ENCODE assay signal across 31 mouse cellular contexts in the genomic region with DNA sequence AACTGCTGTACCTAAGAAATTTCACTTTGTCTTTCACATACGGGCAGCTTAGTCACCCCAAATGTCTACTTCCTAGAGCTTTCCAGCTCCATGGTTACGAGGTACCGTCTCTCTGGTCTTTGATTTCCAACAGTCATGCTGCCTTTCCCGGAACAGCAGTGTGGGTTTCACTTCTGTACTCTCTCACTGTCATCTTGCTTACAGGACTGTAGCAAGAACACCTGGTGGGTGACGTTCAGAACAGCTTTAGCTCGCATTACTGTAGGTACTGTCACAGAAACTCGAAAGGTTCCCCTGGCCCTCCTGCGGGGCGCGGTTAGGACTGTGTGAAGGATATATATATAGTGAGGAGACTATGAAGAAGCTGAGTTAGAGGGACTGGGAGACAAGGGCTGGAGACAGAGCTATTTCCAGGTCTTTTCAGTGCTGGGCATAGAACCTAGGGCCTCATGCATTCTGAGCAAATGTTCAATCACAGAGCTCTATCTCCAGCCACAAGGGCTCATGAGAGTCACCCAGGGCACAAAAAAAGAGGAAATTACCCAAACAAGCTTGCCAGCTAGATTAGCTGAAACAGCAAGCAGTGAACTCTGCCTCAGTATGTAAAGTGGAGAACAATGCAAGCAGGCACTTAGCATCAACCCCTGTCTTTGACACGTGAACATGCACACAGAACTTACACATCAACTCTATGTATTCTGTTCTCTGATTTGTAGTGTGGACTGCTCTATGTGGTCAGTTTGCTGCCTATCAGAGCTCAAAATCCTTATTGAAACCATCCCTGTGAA. TPM values are rescaled to one million over a fixed set of nuclear protein-coding genes. Genes with fewer than 3 reads are reported as not detected.
A peak's percentile ranks its signal among the peaks of the same experiment; 100 is the strongest.
DNase-seq lines count a peak whose midpoint lies in the region; ATAC-seq and TF ChIP-seq lines count a peak whose summit lies in the region.
"Had no signal": no experiment of that assay in that cellular context is flagged by ENCODE, and none has a peak within 500 bp of the region (broad histone marks: within the 10 kb centered on the region; RNA-seq: fewer than 3 reads in every experiment).

No protein-coding gene starts in this region.

- H3K36me3 ChIP-seq in liver, embryonic 14.5 days (replicated peaks; ENCODE audit: control insufficient read depth, insufficient read depth, low read depth): peaks cover 50% of the 10 kb centered on the region
- peaks cover 44% of the 10 kb centered on the region for H3K36me3 ChIP-seq in liver, embryonic 11.5 days (ENCODE audit: control insufficient read depth, insufficient read depth, low read length)
- H3K36me3 ChIP-seq in MEL (ENCODE audit: control insufficient read depth in 1 of 2, insufficient read depth in 2 of 2, low read length in 2 of 2) (peaks cover 2 to 25% of the 10 kb centered on the region in 2 experiments), macrophage (ENCODE audit: inconsistent target) (peaks cover 30% of the 10 kb centered on the region)
- peaks cover 59% of the 10 kb centered on the region for H3K36me3 ChIP-seq in intestine, postnatal 0 days (ENCODE audit: control insufficient read depth, insufficient read depth)

- H3K27me3 ChIP-seq in liver, embryonic 14.5 days (ENCODE audit: control insufficient read depth, insufficient read depth, low read length): no peaks in the 10 kb centered on the region
- H3K27me3 ChIP-seq in liver, embryonic 11.5 days (replicated peaks; ENCODE audit: control insufficient read depth, insufficient read depth, low read length): no peaks in the 10 kb centered on the region
- no peaks in the 10 kb centered on the region for H3K27me3 ChIP-seq in MEL (ENCODE audit: control insufficient read depth in 1 of 2, insufficient read depth in 2 of 2, low read length in 2 of 2)
- no peaks in the 10 kb centered on the region for H3K27me3 ChIP-seq in intestine, postnatal 0 days (replicated peaks; ENCODE audit: control insufficient read depth, insufficient read depth, low read length)
- H3K27me3 ChIP-seq: embryonic facial prominence, embryonic 12.5 days; heart, embryonic 12.5 days; kidney, embryonic 15.5 days; limb, embryonic 15.5 days had no signal

- H3K9ac ChIP-seq in liver, embryonic 14.5 days (replicated peaks): no peak overlapping the region
- no peak overlapping the region for H3K9ac ChIP-seq in liver, embryonic 11.5 days (ENCODE audit: low read depth, low read length)
- H3K9ac ChIP-seq in MEL (ENCODE audit: control insufficient read depth, low read depth, low read length, poor library complexity, severe bottlenecking): no peak overlapping the region
- H3K9ac ChIP-seq in intestine, postnatal 0 days (ENCODE audit: low read depth, low read length): no peak overlapping the region
- H3K9ac ChIP-seq: embryonic facial prominence, embryonic 12.5 days; heart, embryonic 12.5 days; kidney, embryonic 15.5 days; limb, embryonic 15.5 days had no signal

- peak; percentile 7; the same call in 1 of the 2 replicates for ATAC-seq in liver, embryonic 14.5 days (ENCODE audit: insufficient read depth)
- no peak for ATAC-seq in liver, embryonic 11.5 days (replicated peaks; ENCODE audit: low FRiP score)
- ATAC-seq in erythroblast, adult 5-6 weeks (replicated peaks; ENCODE audit: low FRiP score, poor library complexity, severe bottlenecking): no peak
- ATAC-seq in intestine, postnatal 0 days: no peak
- ATAC-seq: CD4-positive, CD25-positive, alpha-beta regulatory T cell, adult 4 months; forebrain, embryonic 16.5 days; hindbrain, embryonic 16.5 days; intestine, embryonic 16.5 days; midbrain, embryonic 16.5 days had no signal

- WGBS in liver, embryonic 14.5 days (ENCODE audit: insufficient replicate concordance): 84% methylated on average over 11 of the region's 11 CpGs
- 91% methylated on average over 11 of the region's 11 CpGs for WGBS in liver, embryonic 11.5 days
- WGBS in macrophage (ENCODE audit: missing documents): 66% methylated on average over 11 of the region's 11 CpGs
- WGBS in intestine, postnatal 0 days: 85% methylated on average over 11 of the region's 11 CpGs

- no peak for TF ChIP-seq CTCF in liver, embryonic 14.5 days (IDR thresholded peaks at IDR 0.05; ENCODE audit: low read depth)
- no peak for TF ChIP-seq CTCF in MEL (IDR thresholded peaks at IDR 0.05 in 2 of 3, conservative IDR thresholded peaks at IDR 0.05 in 1 of 3; ENCODE audit: control insufficient read depth in 1 of 3, insufficient read depth in 1 of 3, low read depth in 2 of 3, low read length in 3 of 3, poor library complexity in 1 of 3, severe bottlenecking in 1 of 3)
- TF ChIP-seq CTCF in left cerebral cortex, adult 2 months (IDR thresholded peaks at IDR 0.05): no peak
- no peak for TF ChIP-seq CTCF in intestine, postnatal 0 days (IDR thresholded peaks at IDR 0.05; ENCODE audit: low read depth)

- TF ChIP-seq RAD21 in MEL (IDR thresholded peaks at IDR 0.05; ENCODE audit: low read depth, low read length): no peak

- TF ChIP-seq EP300 in liver, embryonic 14.5 days (IDR thresholded peaks at IDR 0.05; ENCODE audit: low read depth): no peak
- TF ChIP-seq EP300 in MEL (IDR thresholded peaks at IDR 0.05; ENCODE audit: low read depth in 1 of 2, low read length in 2 of 2): no peak

- no peaks in the 10 kb centered on the region for H3K9me3 ChIP-seq in liver, embryonic 14.5 days (ENCODE audit: control insufficient read depth, low read length)
- H3K9me3 ChIP-seq in liver, embryonic 11.5 days (ENCODE audit: control insufficient read depth, low read length): no peaks in the 10 kb centered on the region
- no peaks in the 10 kb centered on the region for H3K9me3 ChIP-seq in MEL (replicated peaks; ENCODE audit: insufficient read depth, low read length)
- H3K9me3 ChIP-seq in intestine, postnatal 0 days (ENCODE audit: control insufficient read depth): no peaks in the 10 kb centered on the region
- H3K9me3 ChIP-seq: embryonic facial prominence, embryonic 12.5 days; heart, embryonic 12.5 days; kidney, embryonic 15.5 days; limb, embryonic 10.5 days; limb, embryonic 15.5 days had no signal

- H3K27ac ChIP-seq in liver, embryonic 14.5 days: no peak overlapping the region
- no peak overlapping the region for H3K27ac ChIP-seq in liver, embryonic 11.5 days (ENCODE audit: low read depth, low read length)
- no peak overlapping the region for H3K27ac ChIP-seq in MEL (ENCODE audit: control insufficient read depth, low read depth, low read length)
- H3K27ac ChIP-seq in macrophage: peak overlapping the region; percentile 71
- H3K27ac ChIP-seq in left cerebral cortex, adult 2 months: no peak overlapping the region
- no peak overlapping the region for H3K27ac ChIP-seq in intestine, postnatal 0 days (ENCODE audit: low read depth, low read length)
- H3K27ac ChIP-seq: embryonic facial prominence, embryonic 12.5 days; gastrocnemius, adult 2 months; heart, adult 2 months; kidney, embryonic 15.5 days; limb, embryonic 10.5 days; limb, embryonic 15.5 days had no signal

- intact Hi-C loops in left cerebral cortex, adult 2 months (cut with DNase I): no loop called here

- H3K4me1 ChIP-seq in liver, embryonic 14.5 days (replicated peaks; ENCODE audit: control insufficient read depth in 2 of 2, insufficient read depth in 2 of 2, low read length in 1 of 2): no peaks in the 10 kb centered on the region
- no peaks in the 10 kb centered on the region for H3K4me1 ChIP-seq in liver, embryonic 11.5 days (replicated peaks; ENCODE audit: control insufficient read depth, insufficient read depth, low read length)
- no peaks in the 10 kb centered on the region for H3K4me1 ChIP-seq in MEL (ENCODE audit: control insufficient read depth in 1 of 2, insufficient read depth in 2 of 2, low read length in 2 of 2)
- H3K4me1 ChIP-seq in intestine, postnatal 0 days (replicated peaks; ENCODE audit: control insufficient read depth, insufficient read depth, low read length): no peaks in the 10 kb centered on the region
- H3K4me1 ChIP-seq: embryonic facial prominence, embryonic 12.5 days; kidney, embryonic 15.5 days; limb, embryonic 10.5 days; limb, embryonic 15.5 days had no signal

- no peak for TF ChIP-seq POLR2A in MEL (IDR thresholded peaks at IDR 0.05; ENCODE audit: control insufficient read depth in 1 of 2, insufficient read depth in 1 of 2, low read depth in 1 of 2, low read length in 2 of 2, poor library complexity in 1 of 2)

- H3K4me3 ChIP-seq in liver, embryonic 14.5 days (ENCODE audit: insufficient read depth in 1 of 2, low read depth in 2 of 2, low read length in 2 of 2): no peak overlapping the region
- no peak overlapping the region for H3K4me3 ChIP-seq in liver, embryonic 11.5 days (ENCODE audit: low read depth, low read length)
- H3K4me3 ChIP-seq in MEL (ENCODE audit: control insufficient read depth in 1 of 2, insufficient read depth in 1 of 2, low read depth in 2 of 2, low read length in 2 of 2) (no peak overlapping the region), macrophage (ENCODE audit: inconsistent target) (no peak overlapping the region)
- H3K4me3 ChIP-seq in left cerebral cortex, adult 2 months: no peak overlapping the region
- no peak overlapping the region for H3K4me3 ChIP-seq in intestine, postnatal 0 days (ENCODE audit: low read depth, low read length)
- H3K4me3 ChIP-seq: embryonic facial prominence, embryonic 12.5 days; gastrocnemius, adult 2 months; heart, adult 2 months; heart, embryonic 12.5 days; kidney, embryonic 15.5 days; limb, embryonic 10.5 days; limb, embryonic 15.5 days had no signal

- no peak for DNase-seq in liver, embryonic 14.5 days (ENCODE audit: low read depth in 3 of 3, low spot score in 3 of 3)
- no peak for DNase-seq in liver, embryonic 11.5 days (ENCODE audit: low spot score)
- DNase-seq in A20 (ENCODE audit: low read depth, low spot score) (peak; percentile 91), MEL (ENCODE audit: low read depth, low spot score) (peak; percentile 61)
- no peak for DNase-seq in left cerebral cortex, adult 2 months (ENCODE audit: extremely low spot score in 1 of 2, low spot score in 2 of 2)
- DNase-seq: adrenal gland, adult 8-10 months; cerebellum, adult 11 months; cerebellum, adult 9-10 months; cerebellum, postnatal 36 days; embryo, embryonic 11 days; gastrocnemius, adult 2 months; gastrocnemius, postnatal 36 days; heart, adult 2 months; kidney, postnatal 36 days; layer of hippocampus, postnatal 36 days; lung, postnatal 36 days; right cerebral cortex, adult 18-20 months; thymus, postnatal 14 days had no signal

- H3K79me2 ChIP-seq in MEL (ENCODE audit: control insufficient read depth, insufficient read depth, low read length, poor library complexity): no peaks in the 10 kb centered on the region
- no peaks in the 10 kb centered on the region for H3K79me2 ChIP-seq in macrophage (ENCODE audit: inconsistent target)

- H3K4me2 ChIP-seq in liver, embryonic 14.5 days (ENCODE audit: low read depth): no peak overlapping the region
- no peak overlapping the region for H3K4me2 ChIP-seq in liver, embryonic 11.5 days
- H3K4me2 ChIP-seq in intestine, postnatal 0 days (replicated peaks; ENCODE audit: low read depth): no peak overlapping the region
- H3K4me2 ChIP-seq: embryonic facial prominence, embryonic 12.5 days; heart, embryonic 12.5 days; kidney, embryonic 15.5 days; limb, embryonic 15.5 days had no signal

RNA-seq across cellular contexts. Expression of a gene that starts 14.3 kb away (rescaled TPM):
- 32.6 and 58.5 TPM in 2 replicates for polyA plus RNA-seq in liver, embryonic 14.5 days (2012; rRNA removed)
- polyA plus RNA-seq in liver, embryonic 14.5 days (2014; fragmentation: Nextera tagmentation; extraction: Ambion mirVana): 419 and 440 TPM in 2 replicates
- polyA plus RNA-seq in liver, embryonic 11.5 days (2014; fragmentation: Nextera tagmentation; extraction: Ambion mirVana): 811 and 834 TPM in 2 replicates
- total RNA-seq in MEL (2012; rRNA removed): 161 and 172 TPM in 2 replicates
- 100 to 1,000 TPM; 119 to 452 TPM for polyA plus RNA-seq in MEL (2012; ENCODE audit: insufficient read depth in 1 of 2, insufficient read length in 2 of 2, low read depth in 1 of 2, low replicate concordance in 2 of 2, missing spikeins in 1 of 2)
- total RNA-seq in macrophage (2018; cell fraction: chromatin; rRNA removed): 100 to 1,000 TPM in 7 of 26 experiments, 10 to 100 TPM in 19; 24.7 to 173 (median 70.1) TPM
- total RNA-seq in macrophage (2018; cell fraction: cytosol; rRNA removed): 100 to 1,000 TPM in 5 of 26 experiments, 10 to 100 TPM in 21; 66.6 to 149 (median 89.2) TPM
- total RNA-seq in macrophage (2018; cell fraction: nucleus; rRNA removed): 100 to 1,000 TPM in 1 of 26 experiments, 10 to 100 TPM in 25; 20.9 to 109 (median 50.9) TPM
- polyA plus RNA-seq in macrophage (2018): 63.3 to 114 TPM (median 85.0 TPM) in 3 replicates
- total RNA-seq in left cerebral cortex, adult 2 months (2021): 100 to 1,000 TPM; 260 to 276 TPM
- 69.2 and 72.3 TPM in 2 replicates for total RNA-seq in erythroblast, adult 5-6 weeks (2015; ENCODE audit: low replicate concordance)
- 16.9 and 27.0 TPM in 2 replicates for total RNA-seq in erythroblast, adult 5-6 weeks (2017; ENCODE audit: low replicate concordance)
- 956 and 957 TPM in 2 replicates for polyA plus RNA-seq in intestine, postnatal 0 days (2015; fragmentation: Nextera tagmentation; extraction: Ambion mirVana)

RNA-seq across cellular contexts. Expression of a gene that starts 20.3 kb away (rescaled TPM):
- 3.7 and 4.0 TPM in 2 replicates for polyA plus RNA-seq in liver, embryonic 14.5 days (2012; rRNA removed)
- polyA plus RNA-seq in liver, embryonic 14.5 days (2014; fragmentation: Nextera tagmentation; extraction: Ambion mirVana): 6.9 and 7.9 TPM in 2 replicates
- polyA plus RNA-seq in liver, embryonic 11.5 days (2014; fragmentation: Nextera tagmentation; extraction: Ambion mirVana): 16.1 and 18.0 TPM in 2 replicates
- total RNA-seq in MEL (2012; rRNA removed): 8.8 and 9.9 TPM in 2 replicates
- 10 to 100 TPM in 1 of 2 experiments, not detected in 1; 12.8 TPM for polyA plus RNA-seq in MEL (2012; ENCODE audit: insufficient read depth in 1 of 2, insufficient read length in 2 of 2, low read depth in 1 of 2, low replicate concordance in 2 of 2, missing spikeins in 1 of 2)
- total RNA-seq in macrophage (2018; cell fraction: chromatin; rRNA removed): 10 to 100 TPM in 1 of 26 experiments, 1 to 10 TPM in 23, under 1 TPM in 2; 0.74 to 12.3 (median 5.6) TPM
- total RNA-seq in macrophage (2018; cell fraction: cytosol; rRNA removed): 1 to 10 TPM in 25 of 26 experiments, under 1 TPM in 1; 0.81 to 4.1 (median 2.7) TPM
- total RNA-seq in macrophage (2018; cell fraction: nucleus; rRNA removed): 10 to 100 TPM in 1 of 26 experiments, 1 to 10 TPM in 23, under 1 TPM in 2; 0.82 to 11.9 (median 4.6) TPM
- polyA plus RNA-seq in macrophage (2018): 1.7 to 6.3 TPM (median 2.3 TPM) in 3 replicates
- total RNA-seq in left cerebral cortex, adult 2 months (2021): 1 to 10 TPM; 7.5 to 8.2 TPM
- total RNA-seq in erythroblast, adult 5-6 weeks (2015; ENCODE audit: low replicate concordance): 0.42 TPM in 1 of 2 replicates, not detected in the other
- 0.43 and 0.56 TPM in 2 replicates for total RNA-seq in erythroblast, adult 5-6 weeks (2017; ENCODE audit: low replicate concordance)
- polyA plus RNA-seq in intestine, postnatal 0 days (2015; fragmentation: Nextera tagmentation; extraction: Ambion mirVana): 7.1 and 8.0 TPM in 2 replicates

RNA-seq across cellular contexts. Expression of a gene that starts 20.4 kb away (rescaled TPM):
- 11.3 and 11.7 TPM in 2 replicates for polyA plus RNA-seq in liver, embryonic 14.5 days (2012; rRNA removed)
- polyA plus RNA-seq in liver, embryonic 14.5 days (2014; fragmentation: Nextera tagmentation; extraction: Ambion mirVana): 16.9 and 20.5 TPM in 2 replicates
- polyA plus RNA-seq in liver, embryonic 11.5 days (2014; fragmentation: Nextera tagmentation; extraction: Ambion mirVana): 59.7 and 64.9 TPM in 2 replicates
- total RNA-seq in MEL (2012; rRNA removed): 29.2 and 31.2 TPM in 2 replicates
- polyA plus RNA-seq in MEL (2012; ENCODE audit: insufficient read depth in 1 of 2, insufficient read length in 2 of 2, low read depth in 1 of 2, low replicate concordance in 2 of 2, missing spikeins in 1 of 2) (10 to 100 TPM in 1 of 2 experiments, not detected in 1; 33.8 TPM), macrophage (2018) (22.6 to 24.5 TPM (median 23.1 TPM) in 3 replicates)
- 10 to 100 TPM in 23 of 26 experiments, 1 to 10 TPM in 3; 7.2 to 94.8 (median 32.1) TPM for total RNA-seq in macrophage (2018; cell fraction: chromatin; rRNA removed)
- 10 to 100 TPM; 14.5 to 37.8 (median 27.5) TPM for total RNA-seq in macrophage (2018; cell fraction: cytosol; rRNA removed)
- total RNA-seq in macrophage (2018; cell fraction: nucleus; rRNA removed): 10 to 100 TPM; 12.1 to 79.2 (median 27.6) TPM
- total RNA-seq in left cerebral cortex, adult 2 months (2021): 10 to 100 TPM; 59.2 to 60.4 TPM
- 6.7 and 9.8 TPM in 2 replicates for total RNA-seq in erythroblast, adult 5-6 weeks (2015; ENCODE audit: low replicate concordance)
- 5.5 and 7.7 TPM in 2 replicates for total RNA-seq in erythroblast, adult 5-6 weeks (2017; ENCODE audit: low replicate concordance)
- polyA plus RNA-seq in intestine, postnatal 0 days (2015; fragmentation: Nextera tagmentation; extraction: Ambion mirVana): 26.3 and 29.3 TPM in 2 replicates

RNA-seq across cellular contexts. Expression of a gene that starts 45.4 kb away (rescaled TPM):
- polyA plus RNA-seq in liver, embryonic 14.5 days (2012; rRNA removed): 8.7 and 9.4 TPM in 2 replicates
- 10.7 and 13.9 TPM in 2 replicates for polyA plus RNA-seq in liver, embryonic 14.5 days (2014; fragmentation: Nextera tagmentation; extraction: Ambion mirVana)
- 27.8 and 28.9 TPM in 2 replicates for polyA plus RNA-seq in liver, embryonic 11.5 days (2014; fragmentation: Nextera tagmentation; extraction: Ambion mirVana)
- 16.1 and 20.8 TPM in 2 replicates for total RNA-seq in MEL (2012; rRNA removed)
- polyA plus RNA-seq in MEL (2012; ENCODE audit: insufficient read depth in 1 of 2, insufficient read length in 2 of 2, low read depth in 1 of 2, low replicate concordance in 2 of 2, missing spikeins in 1 of 2) (10 to 100 TPM in 1 of 2 experiments, not detected in 1; 17.7 TPM), macrophage (2018) (3.8 to 7.8 TPM (median 4.4 TPM) in 3 replicates)
- 10 to 100 TPM in 14 of 26 experiments, 1 to 10 TPM in 12; 1.1 to 35.9 (median 10.3) TPM for total RNA-seq in macrophage (2018; cell fraction: chromatin; rRNA removed)
- total RNA-seq in macrophage (2018; cell fraction: cytosol; rRNA removed): 1 to 10 TPM in 21 of 26 experiments, under 1 TPM in 5; 0.48 to 5.5 (median 3.8) TPM
- total RNA-seq in macrophage (2018; cell fraction: nucleus; rRNA removed): 10 to 100 TPM in 11 of 26 experiments, 1 to 10 TPM in 15; 1.3 to 40.8 (median 5.8) TPM
- 1 to 10 TPM; 1.2 to 2.2 TPM for total RNA-seq in left cerebral cortex, adult 2 months (2021)
- 5.4 and 10.0 TPM in 2 replicates for total RNA-seq in erythroblast, adult 5-6 weeks (2015; ENCODE audit: low replicate concordance)
- total RNA-seq in erythroblast, adult 5-6 weeks (2017; ENCODE audit: low replicate concordance): 7.9 and 13.0 TPM in 2 replicates
- 3.9 and 4.5 TPM in 2 replicates for polyA plus RNA-seq in intestine, postnatal 0 days (2015; fragmentation: Nextera tagmentation; extraction: Ambion mirVana)

RNA-seq across cellular contexts. Expression of a gene that starts 45.5 kb away (rescaled TPM):
- polyA plus RNA-seq in liver, embryonic 14.5 days (2012; rRNA removed): 29.6 and 32.6 TPM in 2 replicates
- 38.5 and 39.0 TPM in 2 replicates for polyA plus RNA-seq in liver, embryonic 14.5 days (2014; fragmentation: Nextera tagmentation; extraction: Ambion mirVana)
- polyA plus RNA-seq in liver, embryonic 11.5 days (2014; fragmentation: Nextera tagmentation; extraction: Ambion mirVana): 90.1 and 95.4 TPM in 2 replicates
- 46.6 and 54.2 TPM in 2 replicates for total RNA-seq in MEL (2012; rRNA removed)
- polyA plus RNA-seq in MEL (2012; ENCODE audit: insufficient read depth in 1 of 2, insufficient read length in 2 of 2, low read depth in 1 of 2, low replicate concordance in 2 of 2, missing spikeins in 1 of 2) (100 to 1,000 TPM in 1 of 2 experiments, 10 to 100 TPM in 1; 71.3 to 203 TPM), macrophage (2018) (105 to 133 TPM (median 112 TPM) in 3 replicates)
- 100 to 1,000 TPM in 12 of 26 experiments, 10 to 100 TPM in 14; 34.1 to 157 (median 89.1) TPM for total RNA-seq in macrophage (2018; cell fraction: chromatin; rRNA removed)
- 100 to 1,000 TPM in 19 of 26 experiments, 10 to 100 TPM in 7; 65.8 to 134 (median 106) TPM for total RNA-seq in macrophage (2018; cell fraction: cytosol; rRNA removed)
- 100 to 1,000 TPM in 14 of 26 experiments, 10 to 100 TPM in 12; 52.3 to 243 (median 107) TPM for total RNA-seq in macrophage (2018; cell fraction: nucleus; rRNA removed)
- 10 to 100 TPM; 90.7 to 96.2 TPM for total RNA-seq in left cerebral cortex, adult 2 months (2021)
- 20.3 and 33.0 TPM in 2 replicates for total RNA-seq in erythroblast, adult 5-6 weeks (2015; ENCODE audit: low replicate concordance)
- 18.3 and 29.3 TPM in 2 replicates for total RNA-seq in erythroblast, adult 5-6 weeks (2017; ENCODE audit: low replicate concordance)
- polyA plus RNA-seq in intestine, postnatal 0 days (2015; fragmentation: Nextera tagmentation; extraction: Ambion mirVana): 59.4 and 64.7 TPM in 2 replicates

Comparison
In these comparisons a context has a peak if more than half of its experiments do, and no peak if none do; other contexts are left out.
1. DNase-seq: peak in A20 (single experiment) and MEL (single experiment); none in liver, embryonic 14.5 days (0 of 3), liver, embryonic 11.5 days (single experiment) and left cerebral cortex, adult 2 months (0 of 2).